Mouse (Mus musculus) testis, adult 2 months (tissue): ENCODE measurements around the gene Fam117a.

Source experiments
- CTCF ChIP-seq: fragments of 200-500 bp; IDR thresholded peaks from 2 replicates; pipeline ENCODE4 v1.5.1; 2012; ENCODE audit warnings: low read depth, mild to moderate bottlenecking, inconsistent platforms, low read length, moderate library complexity; ENCODE audit not compliant: control insufficient read depth, insufficient read depth, insufficient replicate concordance
- POLR2A ChIP-seq: fragments of 200-500 bp; IDR thresholded peaks from 2 replicates; pipeline ENCODE4 v1.6.1; 2012; ENCODE audit warnings: low read depth, mild to moderate bottlenecking, inconsistent platforms, low read length, moderate library complexity; ENCODE audit not compliant: control insufficient read depth

- TF ChIP-seq CTCF (no peak), POLR2A (no peak)
Measured at GRCm38 (mm10) chr11:95324181-95324580, 12.6 kb upstream of the Fam117a start.
